Mouse (Mus musculus) embryonic fibroblast, embryonic 13.5 days (primary cell): Measurements from ENCODE around the gene Rnf19b.
A peak's percentile ranks its signal among the peaks of the same experiment; 100 is the strongest.

Experiments used
- CTCF ChIP-seq: IDR thresholded peaks from 2 replicates; pipeline ENCODE4 v1.5.1; 2011; ENCODE audit warnings: mild to moderate bottlenecking, control low read depth, low read length, moderate library complexity, borderline replicate concordance; ENCODE audit not compliant: insufficient read depth
- POLR2A ChIP-seq: IDR thresholded peaks from 2 replicates; pipeline ENCODE4 v1.6.1; 2011; ENCODE audit warnings: low read depth, mild to moderate bottlenecking, control low read depth, low read length, moderate library complexity

GRCm38 (mm10) chr4:129034706-129035660 lies 23.1 kb upstream of the Rnf19b start:
- TF ChIP-seq POLR2A = peak; percentile 64
- no peak for TF ChIP-seq CTCF
